Mouse (Mus musculus) hindbrain, embryonic 10.5 days (tissue): ENCODE measurements around the gene Amz1. TPM values are rescaled to one million over a fixed set of nuclear protein-coding genes. Genes with fewer than 3 reads are reported as not detected.

ENCODE experiments used
- DNase-seq: peaks from one replicate; pipeline ENCODE4 v3.0.0-alpha.2; 2017; ENCODE audit warnings: low spot score
- H3K27ac ChIP-seq: fragments of 300-500 bp; sonication (generic); 2 replicates; pipeline ENCODE4 v1.5.1; 2016; ENCODE audit warnings: mild to moderate bottlenecking, moderate library complexity
- H3K27me3 ChIP-seq: fragments of 300-500 bp; sonication (generic); 2 replicates; pipeline ENCODE4 v1.6.1; 2016; ENCODE audit warnings: mild to moderate bottlenecking; ENCODE audit not compliant: poor library complexity, insufficient read depth, severe bottlenecking
- H3K36me3 ChIP-seq: fragments of 300-500 bp; sonication (generic); 2 replicates; pipeline ENCODE4 v1.6.1; 2016; ENCODE audit warnings: mild to moderate bottlenecking, moderate library complexity
- H3K4me1 ChIP-seq: fragments of 300-500 bp; sonication (generic); replicated peaks from 2 replicates; pipeline ENCODE4 v1.6.1; 2016; ENCODE audit warnings: mild to moderate bottlenecking
- H3K4me3 ChIP-seq: fragments of 300-500 bp; sonication (generic); 2 replicates; pipeline ENCODE4 v1.5.1; 2016; ENCODE audit warnings: mild to moderate bottlenecking, moderate library complexity
- H3K9me3 ChIP-seq: fragments of 300-500 bp; sonication (generic); 2 replicates; pipeline ENCODE4 v1.6.1; 2016; ENCODE audit warnings: mild to moderate bottlenecking, moderate library complexity
- WGBS: fragments of 180-500 bp; shearing (Covaris S2); methylation state at CpG from one replicate; pipeline ENCODE4 v1.1.7; 2016; 5-methylcytosine and 5-hydroxymethylcytosine counted together
- polyA plus RNA-seq: library from polyadenylated mRNA; unstranded; fragments of >200 nt; fragmentation: Nextera tagmentation; extraction: Ambion mirVana; gene quantifications from 2 replicates; pipeline ENCODE4 v1.2.1, GENCODE M21; 2016

Amz1 gene
- polyA plus RNA-seq, 1 experiment from 2014 or later = 1.5 TPM

- peak; percentile 20 for DNase-seq
- peak overlapping the region; percentile 94 for H3K27ac ChIP-seq
- H3K9me3 ChIP-seq = no peaks in the 10 kb centered on the region
- H3K4me1 ChIP-seq = peaks cover 58% of the 10 kb centered on the region
- peaks cover 30% of the 10 kb centered on the region for H3K36me3 ChIP-seq
- WGBS = 64% methylated on average over 19 of the region's 19 CpGs
- H3K4me3 ChIP-seq = peak overlapping the region; percentile 83
- no peaks in the 10 kb centered on the region for H3K27me3 ChIP-seq
Measured at GRCm38 (mm10) chr5:140702618-140703175, 21.2 kb upstream of the Amz1 start.

- Histone ChIP-seq H3K4me3 (peak overlapping the region; percentile 74), H3K27ac (peak overlapping the region; percentile 98), H3K36me3 (peaks cover 31% of the 10 kb centered on the region), H3K9me3 (no peaks in the 10 kb centered on the region), H3K4me1 (peaks cover 54% of the 10 kb centered on the region), H3K27me3 (no peaks in the 10 kb centered on the region)
- 38% methylated on average over 17 of the region's 17 CpGs for WGBS
- DNase-seq = peak; percentile 29
Measured at GRCm38 (mm10) chr5:140703480-140704377, 20.2 kb upstream of the Amz1 start.

- Histone ChIP-seq H3K4me1 (peaks cover 53% of the 10 kb centered on the region), H3K9me3 (no peaks in the 10 kb centered on the region), H3K36me3 (peaks cover 25% of the 10 kb centered on the region), H3K27me3 (no peaks in the 10 kb centered on the region), H3K4me3 (peak within 1 kb of the TSS; percentile 74), H3K27ac (peak within 1 kb of the TSS; percentile 98)
- WGBS = under 1% methylated on average over 69 of the region's 69 CpGs
- peak; percentile 100 for DNase-seq
Measured at GRCm38 (mm10) chr5:140704378-140705251, 19.3 kb upstream of the Amz1 start, which contains the start of gene Brat1. TSS of gene Brat1 (plus strand) at chr5:140705011.

GRCm38 (mm10) chr5:140705501-140706171 lies 18.3 kb upstream of the Amz1 start:
- no peak for DNase-seq
- Histone ChIP-seq H3K36me3 (peaks cover 29% of the 10 kb centered on the region), H3K4me1 (peaks cover 43% of the 10 kb centered on the region), H3K4me3 (peak overlapping the region; percentile 74), H3K27me3 (no peaks in the 10 kb centered on the region), H3K27ac (peak overlapping the region; percentile 98), H3K9me3 (no peaks in the 10 kb centered on the region)
- 62% methylated on average over 7 of the region's 7 CpGs for WGBS

GRCm38 (mm10) chr5:140710315-140710714 lies 13.6 kb upstream of the Amz1 start:
- Histone ChIP-seq H3K27ac (no peak overlapping the region), H3K36me3 (peaks cover 76% of the 10 kb centered on the region), H3K4me3 (no peak overlapping the region), H3K27me3 (no peaks in the 10 kb centered on the region), H3K4me1 (peaks cover 9% of the 10 kb centered on the region), H3K9me3 (no peaks in the 10 kb centered on the region)
- WGBS = 91% methylated on average over 6 of the region's 6 CpGs
- DNase-seq = no peak

GRCm38 (mm10) chr5:140711040-140711439 lies 12.9 kb upstream of the Amz1 start:
- no peak overlapping the region for H3K27ac ChIP-seq
- peaks cover 83% of the 10 kb centered on the region for H3K36me3 ChIP-seq
- no peak for DNase-seq
- H3K4me1 ChIP-seq = peaks cover 2% of the 10 kb centered on the region
- WGBS = 87% methylated on average over 5 of the region's 5 CpGs
- H3K9me3 ChIP-seq = no peaks in the 10 kb centered on the region
- H3K4me3 ChIP-seq = no peak overlapping the region
- H3K27me3 ChIP-seq = no peaks in the 10 kb centered on the region

- DNase-seq = no peak
- 86% methylated on average over 7 of the region's 7 CpGs for WGBS
- Histone ChIP-seq H3K9me3 (no peaks in the 10 kb centered on the region), H3K36me3 (peaks cover 45% of the 10 kb centered on the region), H3K27ac (no peak overlapping the region), H3K27me3 (no peaks in the 10 kb centered on the region), H3K4me1 (no peaks in the 10 kb centered on the region), H3K4me3 (no peak overlapping the region)
Measured at GRCm38 (mm10) chr5:140720773-140721172, 3.2 kb upstream of the Amz1 start.

GRCm38 (mm10) chr5:140722121-140722520 lies 1.8 kb upstream of the Amz1 start:
- Histone ChIP-seq H3K4me1 (0 out of 2 replicates have a peak, but pooled peaks cover 5% of the 10 kb centered on the region), H3K27ac (no peak overlapping the region), H3K27me3 (no peaks in the 10 kb centered on the region), H3K9me3 (no peaks in the 10 kb centered on the region), H3K4me3 (no peak overlapping the region), H3K36me3 (peaks cover 32% of the 10 kb centered on the region)
- DNase-seq = no peak
- 85% methylated on average over 3 of the region's 3 CpGs for WGBS

GRCm38 (mm10) chr5:140726062-140726839 lies 2.3 kb downstream of the Amz1 start:
- Histone ChIP-seq H3K4me1 (0 out of 2 replicates have a peak, but pooled peaks cover 5% of the 10 kb centered on the region), H3K4me3 (no peak overlapping the region), H3K9me3 (no peaks in the 10 kb centered on the region), H3K27ac (no peak overlapping the region), H3K36me3 (no peaks in the 10 kb centered on the region), H3K27me3 (no peaks in the 10 kb centered on the region)
- DNase-seq = no peak
- 86% methylated on average over 7 of the region's 7 CpGs for WGBS

- Histone ChIP-seq H3K4me1 (0 out of 2 replicates have a peak, but pooled peaks cover 5% of the 10 kb centered on the region), H3K36me3 (no peaks in the 10 kb centered on the region), H3K27ac (peak overlapping the region; percentile 23; the same call in 1 of the 2 replicates), H3K4me3 (no peak overlapping the region), H3K27me3 (no peaks in the 10 kb centered on the region), H3K9me3 (no peaks in the 10 kb centered on the region)
- 81% methylated on average over 17 of the region's 17 CpGs for WGBS
- DNase-seq = no peak
Measured at GRCm38 (mm10) chr5:140726946-140727740, 3.2 kb downstream of the Amz1 start.
